Mouse (Mus musculus) R1 (cell line): Measurements from ENCODE around the gene Robo3.

Experiments used
- DNase-seq: peaks from one replicate; pipeline ENCODE4 v3.0.0-alpha.2; 2018; ENCODE audit warnings: low read depth, low spot score

The Robo3 gene

DNA sequence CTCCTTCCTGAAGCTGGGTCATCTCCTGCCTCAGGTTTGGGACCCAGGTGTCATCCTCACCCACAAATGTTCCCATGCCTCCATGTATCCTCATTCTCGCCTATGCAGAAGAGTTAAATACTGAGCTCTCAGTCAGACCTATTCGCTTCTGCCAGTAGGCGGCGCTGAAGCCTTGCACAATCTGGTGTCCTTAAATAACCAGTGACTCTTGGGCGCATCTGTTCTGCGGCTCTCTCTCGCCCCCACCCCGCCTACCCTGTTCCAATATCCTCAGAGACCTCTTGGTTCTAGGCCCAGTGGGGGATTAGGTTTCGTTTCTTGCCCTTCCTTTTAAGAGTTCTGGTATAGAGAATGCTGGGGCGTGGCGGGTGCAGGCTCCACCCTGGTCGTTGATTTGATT is 2.5 kb downstream of the Robo3 start:
- peak; percentile 94 for DNase-seq

DNA sequence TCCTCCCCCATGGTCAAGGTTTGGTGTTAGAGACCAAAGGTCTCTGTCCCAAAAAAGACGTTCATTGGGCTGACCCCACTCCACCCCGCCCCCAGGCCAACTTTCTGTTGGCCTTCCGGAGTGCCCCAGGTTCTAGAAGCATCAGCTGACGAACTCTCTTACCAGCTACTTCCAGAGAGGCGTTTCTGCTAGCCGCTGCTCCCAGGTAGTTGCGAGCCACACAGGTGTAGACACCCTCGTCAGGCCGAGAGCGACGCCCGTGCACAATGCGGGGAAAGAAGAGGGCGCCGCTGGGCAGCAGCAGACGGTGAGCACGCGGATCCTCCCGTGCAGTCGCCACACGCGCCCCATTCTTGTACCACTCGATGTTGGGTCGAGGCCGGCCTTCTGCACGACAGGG is 3.7 kb downstream of the Robo3 start:
- DNase-seq = no peak

DNA sequence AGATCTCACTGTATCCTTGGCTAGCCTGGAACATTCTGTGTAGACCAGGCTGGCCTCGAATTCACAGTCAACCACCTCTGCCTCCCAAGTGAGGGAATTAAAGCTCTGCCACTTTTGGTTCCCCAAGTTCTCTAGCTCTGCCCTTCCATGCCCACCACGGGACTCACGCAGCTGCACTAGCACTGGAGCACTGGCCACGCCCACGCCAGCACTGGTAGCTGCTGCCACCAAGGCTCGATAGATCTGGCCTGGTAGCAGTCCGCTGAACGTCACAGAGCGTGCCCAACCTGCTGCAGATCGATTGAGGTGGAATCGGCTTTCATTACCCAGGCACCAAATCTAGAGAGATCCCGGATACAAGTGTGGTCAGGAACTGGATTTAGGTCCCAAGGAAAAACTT is 11.8 kb downstream of the Robo3 start:
- peak; percentile 30 for DNase-seq

- peak; percentile 97 for DNase-seq
Measured at GRCm38 (mm10) chr9:37420676-37421075, 12.4 kb downstream of the Robo3 start.

DNA sequence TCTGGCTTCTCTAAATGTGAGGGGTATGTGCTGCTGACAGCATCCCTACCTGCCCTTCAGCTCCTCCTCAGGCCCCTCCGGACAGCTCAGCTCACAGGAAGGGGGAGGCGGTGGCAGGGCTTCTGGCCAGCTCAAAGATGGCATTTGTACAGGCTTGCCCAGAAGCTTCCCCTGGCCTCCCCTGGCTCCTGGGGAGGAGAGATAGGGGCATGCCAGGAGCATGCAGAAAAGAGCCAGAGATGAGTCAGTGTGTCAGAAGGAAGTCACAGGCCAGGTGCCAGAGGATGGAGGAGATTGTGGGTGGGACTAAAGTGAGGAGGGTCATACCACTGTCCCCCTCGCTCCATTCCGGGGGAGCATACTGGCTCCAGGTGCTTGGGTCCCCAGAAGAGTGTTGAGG is 14.3 kb downstream of the Robo3 start:
- DNase-seq = no peak

DNA sequence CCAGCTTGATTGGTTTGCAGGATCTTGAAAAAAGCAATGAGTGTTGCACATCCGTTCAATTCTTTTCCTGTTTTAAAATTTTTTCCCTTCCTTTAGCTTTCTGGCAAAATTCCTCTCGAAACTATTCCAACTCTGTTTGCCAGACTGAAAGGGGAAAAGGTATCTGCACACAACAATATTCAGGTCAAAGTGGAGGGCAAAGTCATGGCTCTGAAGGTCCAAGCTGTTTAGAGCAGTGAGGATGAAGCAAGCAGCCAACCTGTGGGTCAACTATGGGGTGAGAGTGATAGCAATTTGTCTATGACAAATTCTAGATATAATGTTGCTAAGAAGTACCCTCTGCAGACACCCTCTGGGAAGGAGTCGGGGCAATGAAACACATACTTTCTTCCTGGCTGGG is 18.4 kb downstream of the Robo3 start:
- no peak for DNase-seq

GRCm38 (mm10) chr9:37412989-37413388 is 20.1 kb downstream of the Robo3 start:
- no peak for DNase-seq

DNA sequence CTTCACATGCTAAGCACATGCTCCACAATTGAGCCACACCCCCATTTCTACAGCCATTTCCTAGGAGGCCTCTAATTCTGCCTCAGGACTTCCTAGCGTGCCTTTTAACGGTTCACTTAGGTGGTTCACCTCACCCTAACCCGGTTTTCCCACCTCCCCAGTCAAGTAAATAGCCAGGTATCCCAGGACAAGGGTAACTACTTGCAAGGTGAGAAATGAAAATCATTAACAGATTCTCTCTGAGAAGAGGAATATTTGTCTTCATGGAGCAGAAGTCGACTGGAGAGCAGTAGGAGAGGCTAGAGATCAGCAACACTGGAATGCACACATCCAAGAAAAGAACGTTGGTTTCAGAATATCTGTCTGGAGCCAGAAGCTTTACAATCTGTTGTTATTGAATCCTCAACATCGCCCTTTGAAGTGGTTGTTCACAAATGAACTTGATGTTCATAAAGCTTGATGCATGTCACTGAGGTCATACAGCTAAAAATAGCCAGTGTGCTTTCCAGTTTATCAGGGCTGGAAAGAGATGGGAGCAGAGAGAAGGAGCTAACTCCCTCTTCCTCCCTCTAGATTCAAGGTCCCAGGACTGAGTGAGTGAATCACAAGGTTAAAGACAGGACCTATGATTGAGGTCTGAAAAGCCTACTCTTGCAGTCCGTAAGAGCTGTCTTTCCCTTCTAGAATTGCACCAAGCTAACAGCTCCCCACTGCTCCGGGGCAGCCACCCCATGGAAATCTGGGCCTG is 23.2 kb downstream of the Robo3 start:
- no peak for DNase-seq

DNA sequence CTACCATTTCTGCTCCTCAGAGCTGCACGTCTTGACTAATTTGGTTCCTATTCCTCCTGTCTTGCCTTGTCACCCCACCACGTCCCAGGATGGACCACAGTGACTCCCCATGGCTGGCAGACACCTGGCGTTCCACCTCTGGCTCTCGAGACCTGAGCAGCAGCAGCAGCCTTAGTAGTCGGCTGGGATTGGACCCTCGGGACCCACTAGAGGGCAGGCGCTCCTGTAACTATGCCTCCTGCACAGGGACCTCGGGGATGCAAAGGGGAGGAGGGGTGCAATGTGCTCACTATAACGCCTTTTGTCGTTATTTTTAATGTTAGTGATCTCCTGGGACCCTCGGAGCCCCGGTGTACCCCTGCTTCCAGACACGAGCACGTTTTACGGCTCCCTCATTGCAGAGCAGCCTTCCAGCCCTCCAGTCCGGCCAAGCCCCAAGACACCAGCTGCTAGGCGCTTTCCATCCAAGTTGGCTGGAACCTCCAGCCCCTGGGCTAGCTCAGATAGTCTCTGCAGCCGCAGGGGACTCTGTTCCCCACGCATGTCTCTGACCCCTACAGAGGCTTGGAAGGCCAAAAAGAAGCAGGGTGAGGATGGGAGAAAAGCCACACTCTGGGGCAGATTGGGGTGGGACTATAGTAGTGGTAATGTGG is 25.1 kb downstream of the Robo3 start:
- peak; percentile 39 for DNase-seq

- peak; percentile 69 for DNase-seq
Measured at GRCm38 (mm10) chr9:37406372-37406771, 26.7 kb downstream of the Robo3 start.

DNA sequence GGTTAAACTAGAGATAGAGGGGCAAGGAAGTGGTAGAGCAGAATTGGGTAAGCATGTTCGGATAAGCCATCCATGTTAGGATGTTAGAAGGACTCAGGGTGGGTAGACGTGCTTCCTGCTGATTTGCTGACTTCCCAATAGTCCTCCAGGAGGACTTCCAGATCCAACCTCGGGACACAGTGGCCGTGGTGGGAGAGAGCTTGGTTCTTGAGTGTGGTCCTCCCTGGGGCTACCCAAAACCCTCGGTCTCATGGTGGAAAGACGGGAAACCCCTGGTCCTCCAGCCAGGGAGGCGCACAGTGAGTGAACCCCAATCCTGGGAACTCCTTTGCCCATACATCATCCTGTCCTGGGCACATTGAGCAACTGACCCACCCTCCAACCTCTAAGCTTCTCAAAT is 30.0 kb downstream of the Robo3 start:
- DNase-seq = no peak

GRCm38 (mm10) chr9:37402501-37402900 is 30.5 kb downstream of the Robo3 start:
- no peak for DNase-seq

- DNase-seq = peak; percentile 92
Measured at GRCm38 (mm10) chr9:37401802-37402201, 31.2 kb downstream of the Robo3 start, which contains the start of gene Robo4. Gene Robo4, plus strand, starts transcription at chr9:37401897.

DNA sequence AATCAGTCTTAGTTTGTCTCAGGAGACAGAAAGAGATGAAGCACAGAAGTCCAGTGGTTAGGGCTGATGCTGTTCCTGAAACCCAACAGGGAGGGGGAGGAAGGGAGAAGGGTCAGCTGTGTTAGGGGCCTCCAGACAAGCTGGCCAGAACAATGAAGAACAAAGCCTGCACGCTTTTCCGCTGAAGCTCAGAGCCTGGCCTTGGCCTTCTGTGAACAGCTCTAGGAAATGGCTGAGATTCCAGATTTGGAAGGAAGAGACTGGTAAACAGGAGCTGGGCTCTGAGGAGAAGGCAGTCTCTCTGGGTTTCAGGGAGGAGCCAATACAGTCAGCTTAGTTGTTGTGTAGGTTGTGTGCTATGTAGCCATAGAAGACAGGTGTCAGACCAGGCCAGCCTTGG is 32.5 kb downstream of the Robo3 start:
- no peak for DNase-seq

GRCm38 (mm10) chr9:37393482-37394131 is 39.4 kb downstream of the Robo3 start:
- DNase-seq = no peak

GRCm38 (mm10) chr9:37392071-37392470 is 41.0 kb downstream of the Robo3 start:
- peak; percentile 64 for DNase-seq

DNA sequence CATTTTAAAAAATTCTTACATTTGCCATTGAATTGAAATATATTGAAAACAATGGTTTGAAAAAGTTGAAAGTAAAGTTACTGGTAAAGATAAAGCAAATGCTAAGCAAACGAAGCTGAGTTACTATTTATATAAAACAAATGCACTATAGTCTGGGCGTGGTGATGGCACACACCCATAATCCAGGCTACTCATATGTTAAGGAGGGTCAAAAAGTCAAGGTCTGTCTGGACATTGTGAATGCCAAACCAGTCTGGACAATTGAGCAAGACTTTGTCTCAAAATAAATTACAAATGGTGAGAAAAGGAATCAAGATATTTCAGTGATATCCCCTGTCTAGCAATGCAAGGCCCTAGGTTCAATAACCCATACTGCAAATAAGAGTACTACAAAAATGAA is 42.2 kb downstream of the Robo3 start:
- peak; percentile 81 for DNase-seq

- peak; percentile 81 for DNase-seq
Measured at GRCm38 (mm10) chr9:37384284-37385182, 48.5 kb downstream of the Robo3 start.

DNA sequence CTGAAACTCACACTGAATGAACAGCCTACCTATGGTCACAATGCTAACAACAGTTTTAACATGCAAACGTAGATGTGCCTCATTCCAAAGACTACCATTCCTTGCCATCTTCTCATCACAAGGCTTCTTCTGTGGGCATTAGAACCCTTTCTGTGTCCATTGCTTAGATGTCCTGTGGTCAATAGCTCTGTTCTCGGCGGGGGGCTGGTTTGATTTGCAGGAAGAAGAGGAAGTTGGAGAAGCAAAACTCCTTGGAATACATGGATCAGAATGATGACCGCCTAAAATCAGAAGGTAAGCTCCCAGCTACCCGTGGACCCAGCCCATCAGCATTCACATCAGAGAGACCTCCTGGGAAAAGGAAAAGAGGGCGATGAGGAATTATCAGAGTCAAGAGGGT is 49.9 kb downstream of the Robo3 start:
- no peak for DNase-seq

DNA sequence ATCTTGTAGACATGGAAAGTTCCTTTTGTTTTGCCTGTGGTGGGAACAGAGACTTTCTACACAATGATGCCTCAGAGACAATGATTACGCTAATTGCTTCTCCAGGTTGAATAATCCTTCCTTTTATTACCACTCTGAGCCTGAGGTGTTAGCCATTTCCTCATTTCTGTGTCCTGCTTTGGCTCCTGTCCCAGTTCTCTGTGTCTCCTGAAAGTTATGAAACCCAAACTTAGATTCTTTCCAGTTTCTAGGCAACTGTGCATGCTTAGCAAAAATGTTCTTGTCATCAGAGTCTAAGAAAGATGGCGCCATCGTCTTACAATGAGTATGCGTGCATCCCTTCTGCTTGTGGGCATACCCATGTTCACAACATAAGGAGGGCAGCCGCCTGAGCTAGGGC is 57.3 kb downstream of the Robo3 start:
- peak; percentile 36 for DNase-seq

DNA sequence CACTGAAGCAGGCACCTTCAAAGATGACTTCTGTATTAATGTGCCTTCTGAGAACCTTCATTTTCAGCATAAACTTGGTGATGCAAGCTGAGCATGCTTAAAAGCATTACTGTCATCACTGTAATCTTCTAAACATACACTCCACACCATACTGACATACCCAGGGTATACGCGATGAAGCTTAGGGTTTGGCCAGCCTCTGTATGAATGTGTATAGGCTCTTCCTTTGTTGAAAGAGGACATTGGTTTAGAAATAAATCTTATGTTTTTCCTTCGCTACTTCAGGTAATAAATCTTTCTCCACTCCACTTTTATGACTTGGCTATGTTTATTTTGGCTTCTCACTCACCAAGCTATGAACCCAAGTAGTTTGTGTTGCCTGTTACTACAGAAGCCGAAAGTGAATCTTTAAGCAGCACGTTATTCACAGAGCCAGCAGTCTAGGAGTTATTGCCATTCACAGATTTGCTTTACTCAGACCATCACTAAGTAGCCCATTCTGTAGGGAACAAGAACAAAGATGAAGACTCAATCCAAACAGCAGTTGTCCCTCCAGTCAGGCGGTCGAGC is 61.7 kb downstream of the Robo3 start:
- DNase-seq = no peak
